Mouse (Mus musculus) liver, embryonic 14.5 days (tissue): ENCODE results near the gene Ctcf.

Experiments
- CTCF ChIP-seq: IDR thresholded peaks from 2 replicates; pipeline ENCODE4 v1.5.1; 2016; ENCODE audit warnings: antibody characterized with exemption, low read depth, control low read depth
- EP300 ChIP-seq: IDR thresholded peaks from 2 replicates; pipeline ENCODE4 v1.6.1; 2016; ENCODE audit warnings: antibody characterized with exemption, low read depth

GRCm38 (mm10) chr8:105714139-105714538, 77.8 kb downstream of the Ctcf start:
- TF ChIP-seq CTCF (peak; percentile 93), EP300 (no peak)
